Mouse (Mus musculus) R1 (cell line): Measurements from ENCODE around the gene Fndc5.

ENCODE experiments used
- DNase-seq: peaks from one replicate; pipeline ENCODE4 v3.0.0-alpha.2; 2018; ENCODE audit warnings: low read depth, low spot score

Gene Fndc5

DNA sequence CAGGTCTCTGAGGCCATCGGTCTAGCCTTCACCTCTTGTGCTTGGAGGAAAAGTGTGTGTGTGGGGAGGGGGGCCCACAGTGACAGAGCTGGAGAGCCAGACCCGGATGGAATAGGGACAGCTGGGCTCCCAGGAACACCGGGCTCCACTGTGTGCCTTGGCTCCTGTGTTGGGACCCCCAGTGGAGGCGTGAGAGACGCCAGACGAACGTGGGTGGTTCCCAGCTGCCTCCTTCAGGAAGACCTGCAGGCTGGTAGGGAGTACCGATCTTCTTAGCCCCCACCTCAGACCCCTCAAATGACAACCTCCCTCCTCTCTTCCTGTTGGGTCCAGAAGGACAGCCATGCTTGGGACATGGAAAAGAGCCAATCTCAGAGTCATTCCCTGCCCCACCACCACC, 14.1 kb upstream of the Fndc5 start:
- no peak for DNase-seq

GRCm38 (mm10) chr4:129124652-129125146, 12.1 kb upstream of the Fndc5 start:
- DNase-seq: no peak

- DNase-seq: peak; percentile 56
Observed at GRCm38 (mm10) chr4:129125736-129126451, 10.9 kb upstream of the Fndc5 start.

DNA sequence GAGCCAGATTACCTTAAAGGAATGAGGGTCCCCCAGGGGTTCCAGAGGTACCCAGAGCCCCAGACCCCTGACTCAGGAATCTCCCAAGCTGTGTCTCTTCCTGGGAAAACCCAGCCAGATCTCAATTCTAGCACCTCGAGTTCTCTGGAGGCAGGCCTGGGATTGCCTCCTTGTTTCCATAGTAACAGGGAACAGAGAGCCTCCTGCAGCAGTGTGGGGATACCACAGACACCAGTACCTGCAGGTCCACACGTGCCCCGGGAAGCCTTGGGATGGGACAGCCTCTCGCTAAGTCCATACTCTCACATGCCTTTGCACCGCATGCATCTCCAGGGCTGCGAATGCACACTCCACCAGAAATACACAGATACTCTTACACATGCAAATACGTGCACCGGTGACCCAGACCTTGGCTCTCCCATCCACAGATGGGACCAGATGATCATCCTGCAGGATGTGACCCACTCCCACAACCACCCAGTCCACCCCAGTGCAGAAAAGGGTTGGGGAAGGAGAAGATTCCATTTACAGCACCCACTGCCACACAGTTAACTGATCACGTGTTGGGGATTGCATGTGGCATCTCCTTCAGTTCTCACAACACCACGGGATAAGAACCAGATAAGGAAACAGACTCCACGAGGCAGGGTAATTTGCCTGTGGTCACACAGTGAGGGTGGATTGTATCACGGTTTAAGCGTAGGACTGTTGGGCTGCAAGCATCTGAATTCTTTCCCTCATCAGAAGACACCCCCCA, 8.0 kb upstream of the Fndc5 start:
- peak; percentile 80 for DNase-seq

- no peak for DNase-seq
Observed at GRCm38 (mm10) chr4:129129387-129129786, 7.4 kb upstream of the Fndc5 start.

DNA sequence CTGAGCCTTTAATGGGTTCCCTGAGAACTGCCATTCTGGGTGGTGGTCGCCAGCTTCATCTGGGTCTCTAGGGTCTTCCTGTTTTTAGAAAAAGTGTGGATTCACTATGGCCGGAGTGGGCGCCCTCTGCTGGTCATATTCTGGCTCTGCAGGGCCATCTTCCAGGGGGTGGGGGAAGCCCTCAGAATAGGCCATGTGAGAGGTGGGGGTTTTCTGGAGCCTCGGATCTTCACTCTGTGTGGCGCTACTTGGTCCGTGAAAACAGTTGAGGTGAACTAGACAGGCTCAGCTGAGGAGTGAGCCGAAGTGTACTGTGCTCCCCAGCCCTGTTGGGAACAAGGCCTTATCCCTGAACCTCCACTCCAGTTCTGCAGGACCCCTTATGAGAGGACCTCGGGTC, 6.7 kb upstream of the Fndc5 start:
- peak; percentile 83 for DNase-seq

DNA sequence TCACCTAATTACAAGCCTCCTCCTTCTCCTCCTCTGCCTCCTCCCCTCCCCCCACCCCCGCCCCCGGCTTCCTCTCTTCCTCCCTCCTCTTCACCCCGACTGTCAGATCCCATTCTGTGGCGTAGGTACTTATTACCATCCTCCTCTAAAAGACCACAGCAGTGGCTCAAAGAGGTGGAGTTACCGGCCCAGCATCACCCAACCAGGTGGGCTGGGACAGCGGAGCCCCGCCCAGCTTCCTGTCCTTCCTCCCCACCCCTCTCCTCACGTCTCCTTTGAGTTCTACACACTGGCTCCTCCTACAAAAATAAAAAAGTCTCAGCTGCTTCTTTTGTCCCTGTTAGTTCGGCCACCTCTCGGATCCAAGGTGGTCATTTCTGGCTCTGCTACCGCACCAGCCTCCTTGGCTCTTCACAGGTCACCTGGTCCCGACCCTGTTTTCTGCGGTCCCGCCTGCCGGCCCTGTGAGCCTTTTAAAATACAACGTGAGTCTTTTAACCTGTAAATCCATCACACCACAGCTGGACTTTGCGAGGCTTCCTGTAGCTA, 6.0 kb upstream of the Fndc5 start:
- DNase-seq: peak; percentile 95

- DNase-seq: peak; percentile 85
Observed at GRCm38 (mm10) chr4:129134799-129135585, 1.8 kb upstream of the Fndc5 start.

GRCm38 (mm10) chr4:129135637-129136036, 1.2 kb upstream of the Fndc5 start:
- DNase-seq: no peak

DNA sequence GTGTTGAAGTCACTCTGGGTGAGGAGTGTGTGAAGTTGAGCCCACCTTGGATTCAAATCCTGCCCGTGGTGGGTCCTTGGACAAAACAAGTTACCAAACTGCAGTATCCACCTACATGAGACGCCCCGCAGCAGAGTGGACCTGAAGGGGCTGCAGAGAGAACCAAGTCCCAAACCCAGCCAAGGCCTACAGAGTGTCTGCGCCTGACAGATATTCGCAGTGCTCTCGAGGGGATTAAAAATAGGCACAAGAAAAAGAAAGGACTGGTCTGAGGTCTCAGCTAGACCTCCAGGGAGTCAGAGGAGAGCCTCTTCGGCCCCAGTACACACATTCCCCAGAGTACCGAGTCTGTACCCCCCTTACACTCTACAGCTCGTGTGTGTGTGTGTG, 615 bp upstream of the Fndc5 start:
- no peak for DNase-seq

DNA sequence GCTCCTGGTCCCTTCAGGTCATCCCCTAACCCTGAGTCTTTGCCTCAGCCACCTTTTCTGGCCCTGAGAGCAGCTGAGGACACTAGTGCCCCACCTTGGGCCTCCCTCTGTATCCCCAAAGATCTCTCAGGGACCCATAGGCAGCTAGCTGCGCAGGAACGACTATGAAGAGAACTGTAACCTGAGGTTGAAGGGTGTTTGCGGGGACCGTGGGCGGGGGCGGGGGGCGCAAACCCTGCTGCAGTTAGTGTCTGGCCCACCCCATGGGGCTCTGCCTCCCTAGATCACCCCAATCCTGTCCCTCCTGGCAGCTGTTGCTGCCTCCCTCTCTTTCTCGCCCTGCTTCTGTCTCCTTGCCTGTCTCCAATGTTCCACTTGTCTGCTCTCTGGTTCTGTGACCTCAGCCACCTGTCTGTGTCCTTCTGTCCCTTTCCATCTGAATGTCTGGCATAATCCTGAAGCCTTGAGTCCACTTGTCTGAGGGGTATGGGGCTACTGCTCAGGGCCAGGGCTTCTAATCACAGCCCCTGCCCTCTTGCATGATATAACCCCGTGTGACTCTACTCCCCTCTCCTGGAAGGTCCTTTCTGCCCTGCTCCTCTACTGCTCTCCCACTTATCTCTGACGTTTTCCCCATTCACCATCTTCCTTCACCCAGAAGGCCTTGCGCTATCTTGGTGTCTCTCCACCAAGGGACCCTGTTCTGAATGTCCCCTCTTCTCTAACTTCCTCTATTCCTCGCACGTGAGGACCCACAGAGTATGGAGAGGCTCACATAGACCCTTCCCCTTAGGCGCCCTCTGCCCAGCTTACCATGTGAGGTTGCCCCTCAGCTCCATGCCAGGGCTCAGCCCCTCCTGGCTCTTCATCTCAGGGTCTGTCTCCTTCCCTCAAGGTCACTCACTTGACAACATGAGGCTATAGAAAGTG, 858 bp downstream of the Fndc5 start:
- no peak for DNase-seq

DNA sequence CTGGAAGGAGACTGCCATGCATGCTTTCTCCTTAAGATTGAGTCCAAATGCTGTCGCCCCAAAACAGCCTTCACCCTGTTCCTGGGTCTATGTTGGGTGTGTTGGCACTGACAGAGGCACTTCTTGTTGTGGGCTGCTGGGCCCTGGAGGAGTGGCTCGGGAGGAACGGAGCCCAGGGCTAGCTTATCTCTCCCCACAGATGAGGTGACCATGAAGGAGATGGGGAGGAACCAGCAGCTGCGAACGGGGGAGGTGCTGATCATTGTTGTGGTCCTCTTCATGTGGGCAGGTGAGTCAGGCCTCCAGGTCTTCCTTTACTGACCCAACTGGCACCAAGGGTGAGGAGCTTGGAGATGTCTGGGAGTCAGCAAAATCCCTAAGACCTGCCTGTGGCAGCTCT, 2.8 kb downstream of the Fndc5 start:
- no peak for DNase-seq

- DNase-seq: no peak
Observed at GRCm38 (mm10) chr4:129140808-129141207, 4.0 kb downstream of the Fndc5 start.

- DNase-seq: no peak
Observed at GRCm38 (mm10) chr4:129141560-129142438, 5.0 kb downstream of the Fndc5 start.

- no peak for DNase-seq
Observed at GRCm38 (mm10) chr4:129142439-129143045, 5.7 kb downstream of the Fndc5 start.

GRCm38 (mm10) chr4:129143509-129143908, 6.7 kb downstream of the Fndc5 start:
- no peak for DNase-seq

GRCm38 (mm10) chr4:129144401-129145367, 7.9 kb downstream of the Fndc5 start:
- peak; percentile 56 for DNase-seq

DNA sequence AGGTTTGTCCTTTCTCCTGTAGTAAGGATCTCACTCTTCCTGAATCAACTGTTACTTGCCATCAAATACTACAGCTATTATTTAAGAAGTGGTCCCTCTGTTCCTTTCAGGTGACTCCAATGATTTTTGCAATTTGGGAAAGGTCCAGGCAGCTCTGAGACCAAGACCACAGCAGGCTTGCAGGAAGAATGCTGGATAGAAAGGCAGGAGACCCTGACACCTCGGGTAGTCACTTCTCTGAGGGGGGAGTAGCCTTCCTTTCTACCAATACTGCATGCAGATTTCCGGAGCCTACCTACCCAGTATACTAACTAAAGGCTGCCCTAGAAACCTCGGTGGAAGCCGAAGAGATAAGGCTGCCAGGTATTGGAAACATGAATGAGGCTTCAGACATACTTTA, 8.6 kb downstream of the Fndc5 start:
- no peak for DNase-seq
